Mouse (Mus musculus): ENCODE data around the gene Faiml. TPM values are rescaled to one million over a fixed set of nuclear protein-coding genes. Genes with fewer than 3 reads are reported as not detected.

Faiml gene
- polyA plus RNA-seq, 1 experiment = not detected

DNA sequence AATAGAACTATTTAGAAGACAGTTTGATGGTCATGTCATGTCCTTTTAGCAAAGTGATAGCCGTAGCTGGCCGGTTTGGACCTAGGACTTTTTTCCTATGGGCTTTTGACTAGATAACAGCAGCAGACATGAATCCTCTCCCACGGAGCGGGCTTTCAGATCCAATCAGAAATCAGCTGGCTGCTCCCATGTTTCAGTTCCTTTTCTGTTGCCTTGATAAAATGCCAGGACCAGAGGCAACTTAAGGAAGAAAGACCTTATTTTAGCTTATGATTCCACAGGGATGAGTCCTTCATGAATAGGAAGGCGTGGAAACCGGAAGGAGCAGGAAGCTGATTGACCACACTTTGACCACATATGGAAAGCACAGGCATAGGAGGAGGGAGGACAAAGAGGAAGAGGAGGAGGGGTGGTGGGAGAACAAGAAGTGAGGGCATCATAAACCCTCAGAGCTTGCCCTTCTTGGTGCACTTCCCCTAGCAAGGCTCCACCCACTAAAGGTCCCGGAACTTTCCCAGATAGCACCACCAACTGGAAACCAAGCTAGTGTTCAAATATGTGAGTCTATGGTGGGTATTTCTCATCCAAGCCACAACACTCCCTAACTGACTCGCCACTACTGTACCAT lies 53.9 kb downstream of the Faiml start:
- H3K4me1 ChIP-seq (ENCODE audit: control insufficient read depth, insufficient read depth, low read length) = peaks cover 43% of the 10 kb centered on the region
- peak overlapping the region; percentile 90 for H3K27ac ChIP-seq (ENCODE audit: insufficient read depth, low read depth, low read length)
- no peak for TF ChIP-seq CTCF (IDR thresholded peaks at IDR 0.05; ENCODE audit: low read depth, low read length)
- TF ChIP-seq POLR2A (IDR thresholded peaks at IDR 0.05; ENCODE audit: borderline replicate concordance, low read depth, low read length) = no peak
- H3K4me3 ChIP-seq (ENCODE audit: insufficient read depth, low read length) = peak overlapping the region; percentile 39

DNA sequence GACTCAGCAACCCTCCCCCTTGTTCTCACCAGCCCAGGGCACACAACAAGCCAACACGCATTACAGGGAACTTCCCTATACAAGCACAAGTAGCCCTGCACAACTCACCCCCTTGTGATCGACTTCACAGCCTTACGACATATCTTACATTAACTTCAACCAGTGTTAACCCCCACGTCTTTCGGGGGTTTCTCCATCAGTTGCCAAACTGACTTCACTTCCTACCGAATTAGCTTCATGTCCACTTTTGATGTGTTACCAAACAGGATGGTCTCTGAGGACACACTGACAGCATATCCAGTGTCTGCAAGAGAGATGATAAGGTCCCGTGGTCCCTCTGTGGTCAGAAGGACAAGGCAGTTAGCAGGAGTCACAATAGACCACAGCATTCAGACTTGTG lies 54.9 kb downstream of the Faiml start:
- no peak for TF ChIP-seq CTCF (IDR thresholded peaks at IDR 0.05; ENCODE audit: low read depth, low read length)
- Histone ChIP-seq H3K27ac (ENCODE audit: insufficient read depth, low read depth, low read length) (peak overlapping the region; percentile 90), H3K4me3 (ENCODE audit: insufficient read depth, low read length) (peak overlapping the region; percentile 31), H3K4me1 (ENCODE audit: control insufficient read depth, insufficient read depth, low read length) (peaks cover 40% of the 10 kb centered on the region)

DNA sequence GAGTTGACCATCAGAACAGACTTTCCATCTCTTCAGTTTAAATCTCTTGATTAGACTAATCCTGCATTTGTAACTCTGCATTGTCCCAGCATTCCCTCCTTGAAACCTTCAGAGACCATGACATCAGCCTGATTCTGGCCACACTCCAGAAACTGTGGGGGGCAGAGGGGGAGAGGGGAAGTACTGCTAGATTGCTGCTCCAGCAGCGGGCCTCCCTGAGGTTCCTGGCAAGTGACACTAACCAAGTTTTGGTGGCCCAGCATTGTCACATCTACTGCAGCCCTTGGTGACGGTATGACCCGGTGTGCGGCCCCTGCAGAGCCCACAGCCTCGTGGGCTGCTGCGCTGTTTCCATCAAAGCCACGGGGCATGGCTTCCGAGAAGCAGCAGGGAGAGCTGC lies 56.8 kb downstream of the Faiml start:
- peak overlapping the region; percentile 53 for H3K27ac ChIP-seq (ENCODE audit: insufficient read depth, low read depth, low read length)
- peak overlapping the region; percentile 7; the same call in 1 of the 2 replicates for H3K4me3 ChIP-seq (ENCODE audit: insufficient read depth, low read length)
- peaks cover 38% of the 10 kb centered on the region for H3K4me1 ChIP-seq (ENCODE audit: control insufficient read depth, insufficient read depth, low read length)
- TF ChIP-seq POLR2A (IDR thresholded peaks at IDR 0.05; ENCODE audit: borderline replicate concordance, low read depth, low read length) (no peak), CTCF (IDR thresholded peaks at IDR 0.05; ENCODE audit: low read depth, low read length) (no peak)

Other genes with a start within 250 kb of the Faiml start
- 0.36 TPM in 1 of 2 replicates, not detected in the other for gene Gm1123, start 201.5 kb downstream of the Faiml start, polyA plus RNA-seq (2012; ENCODE audit: insufficient read depth, insufficient read length, missing spikeins)
- 13.4 and 15.6 TPM in 2 replicates for gene Pik3cb, start 96.6 kb downstream of the Faiml start, polyA plus RNA-seq (2012; ENCODE audit: insufficient read depth, insufficient read length, missing spikeins)
- gene Cep70, start 6.1 kb upstream of the Faiml start, polyA plus RNA-seq (2012; ENCODE audit: insufficient read depth, insufficient read length, missing spikeins) = 19.3 and 21.8 TPM in 2 replicates
- gene Esyt3, start 121.3 kb upstream of the Faiml start, polyA plus RNA-seq (2012; ENCODE audit: insufficient read depth, insufficient read length, missing spikeins) = not detected in 2 replicates
- gene Mras, start 200.1 kb upstream of the Faiml start, polyA plus RNA-seq (2012; ENCODE audit: insufficient read depth, insufficient read length, missing spikeins) = 3.9 and 4.9 TPM in 2 replicates
- not detected in 2 replicates for gene Nme9, start 214.2 kb upstream of the Faiml start, polyA plus RNA-seq (2012; ENCODE audit: insufficient read depth, insufficient read length, missing spikeins)

Measured in bone marrow macrophage, adult 2 months (primary cell).